Mouse (Mus musculus) forebrain, embryonic 10.5 days (tissue): ENCODE results near the gene Eif5b. TPM values are rescaled to one million over a fixed set of nuclear protein-coding genes. Genes with fewer than 3 reads are reported as not detected.

Experiments used
- DNase-seq: peaks from one replicate; pipeline ENCODE4 v3.0.0-alpha.2; 2017; ENCODE audit warnings: low spot score; ENCODE audit errors: extremely low spot score
- H3K27ac ChIP-seq: fragments of 300-500 bp; sonication (generic); 2 replicates; pipeline ENCODE4 v1.5.1; 2016; ENCODE audit warnings: mild to moderate bottlenecking
- H3K27me3 ChIP-seq: fragments of 300-500 bp; sonication (generic); 2 replicates; pipeline ENCODE4 v1.6.1; 2016; ENCODE audit warnings: mild to moderate bottlenecking; ENCODE audit not compliant: poor library complexity, severe bottlenecking
- H3K36me3 ChIP-seq: fragments of 300-500 bp; sonication (generic); replicated peaks from 2 replicates; pipeline ENCODE4 v1.6.1; 2016; ENCODE audit warnings: mild to moderate bottlenecking, moderate library complexity
- H3K4me1 ChIP-seq: fragments of 300-500 bp; sonication (generic); 2 replicates; pipeline ENCODE4 v1.6.1; 2016
- H3K4me3 ChIP-seq: fragments of 300-500 bp; sonication (generic); 2 replicates; pipeline ENCODE4 v1.5.1; 2016; ENCODE audit warnings: mild to moderate bottlenecking, moderate library complexity
- H3K9me3 ChIP-seq: fragments of 300-500 bp; sonication (generic); 2 replicates; pipeline ENCODE4 v1.6.1; 2016; ENCODE audit warnings: mild to moderate bottlenecking, moderate library complexity
- WGBS: fragments of 180-500 bp; shearing (Covaris S2); methylation state at CpG from one replicate; pipeline ENCODE4 v1.1.7; 2016; 5-methylcytosine and 5-hydroxymethylcytosine counted together
- polyA plus RNA-seq: library from polyadenylated mRNA; unstranded; fragments of >200 nt; fragmentation: Nextera tagmentation; extraction: Ambion mirVana; gene quantifications from 2 replicates; pipeline ENCODE4 v1.2.1, GENCODE M21; 2016

Gene Eif5b
- polyA plus RNA-seq, 1 experiment from 2014 or later = 28.5 TPM

DNA sequence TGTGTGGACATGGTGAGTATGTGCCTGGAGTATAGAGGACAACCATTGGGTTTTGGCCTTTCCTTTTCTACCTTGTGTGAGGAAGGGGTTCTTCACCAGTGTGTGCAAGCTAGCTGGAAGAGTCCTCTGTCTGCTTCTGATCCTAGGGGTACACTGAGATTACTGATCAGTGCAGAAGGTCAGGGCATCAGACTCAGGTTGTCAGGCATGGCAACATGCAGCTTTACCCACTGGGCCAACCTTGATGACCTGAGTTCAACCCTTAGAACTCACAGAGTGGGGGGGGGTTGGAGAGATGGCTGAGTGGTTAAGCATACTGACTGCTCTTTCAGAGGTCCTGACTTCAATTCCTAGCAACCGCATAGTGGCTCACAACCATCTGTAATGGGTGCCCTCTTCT is 13.5 kb upstream of the Eif5b start:
- no peak overlapping the region for H3K27ac ChIP-seq
- WGBS = 96% methylated on average over 1 of the region's 1 CpGs
- no peak overlapping the region for H3K4me3 ChIP-seq
- no peaks in the 10 kb centered on the region for H3K9me3 ChIP-seq
- DNase-seq = no peak
- 0 out of 2 replicates have a peak, but pooled peaks cover 3% of the 10 kb centered on the region for H3K4me1 ChIP-seq
- no peaks in the 10 kb centered on the region for H3K27me3 ChIP-seq
- peaks cover 52% of the 10 kb centered on the region for H3K36me3 ChIP-seq

- H3K9me3 ChIP-seq = no peaks in the 10 kb centered on the region
- peak; percentile 22 for DNase-seq
- H3K27ac ChIP-seq = no peak overlapping the region
- no peaks in the 10 kb centered on the region for H3K27me3 ChIP-seq
- H3K36me3 ChIP-seq = peaks cover 67% of the 10 kb centered on the region
- H3K4me3 ChIP-seq = no peak overlapping the region
- H3K4me1 ChIP-seq = 0 out of 2 replicates have a peak, but pooled peaks cover 3% of the 10 kb centered on the region
- 84% methylated on average over 9 of the region's 9 CpGs for WGBS
Observed at GRCm38 (mm10) chr1:37985764-37986323, 12.0 kb upstream of the Eif5b start.

- H3K36me3 ChIP-seq = peaks cover 87% of the 10 kb centered on the region
- no peak for DNase-seq
- no peak overlapping the region for H3K4me3 ChIP-seq
- H3K9me3 ChIP-seq = no peaks in the 10 kb centered on the region
- H3K4me1 ChIP-seq = 0 out of 2 replicates have a peak, but pooled peaks cover 3% of the 10 kb centered on the region
- 92% methylated on average over 5 of the region's 5 CpGs for WGBS
- H3K27ac ChIP-seq = no peak overlapping the region
- no peaks in the 10 kb centered on the region for H3K27me3 ChIP-seq
Observed at GRCm38 (mm10) chr1:37987856-37988255, 10.0 kb upstream of the Eif5b start.

- peaks cover 18% of the 10 kb centered on the region for H3K4me1 ChIP-seq
- no peaks in the 10 kb centered on the region for H3K9me3 ChIP-seq
- no peaks in the 10 kb centered on the region for H3K27me3 ChIP-seq
- WGBS = 51% methylated on average over 3 of the region's 3 CpGs
- peaks cover 47% of the 10 kb centered on the region for H3K36me3 ChIP-seq
- no peak for DNase-seq
- H3K27ac ChIP-seq = peak overlapping the region; percentile 96
- H3K4me3 ChIP-seq = peak overlapping the region; percentile 96
Observed at GRCm38 (mm10) chr1:37996226-37996625, 1.6 kb upstream of the Eif5b start.

GRCm38 (mm10) chr1:37996877-37997484 is 829 bp upstream of the Eif5b start:
- H3K9me3 ChIP-seq = no peaks in the 10 kb centered on the region
- no peaks in the 10 kb centered on the region for H3K27me3 ChIP-seq
- under 1% methylated on average over 42 of the region's 42 CpGs for WGBS
- H3K36me3 ChIP-seq = peaks cover 41% of the 10 kb centered on the region
- peak overlapping the region; percentile 96 for H3K27ac ChIP-seq
- H3K4me3 ChIP-seq = peak overlapping the region; percentile 96
- DNase-seq = peak; percentile 97
- peaks cover 18% of the 10 kb centered on the region for H3K4me1 ChIP-seq

DNA sequence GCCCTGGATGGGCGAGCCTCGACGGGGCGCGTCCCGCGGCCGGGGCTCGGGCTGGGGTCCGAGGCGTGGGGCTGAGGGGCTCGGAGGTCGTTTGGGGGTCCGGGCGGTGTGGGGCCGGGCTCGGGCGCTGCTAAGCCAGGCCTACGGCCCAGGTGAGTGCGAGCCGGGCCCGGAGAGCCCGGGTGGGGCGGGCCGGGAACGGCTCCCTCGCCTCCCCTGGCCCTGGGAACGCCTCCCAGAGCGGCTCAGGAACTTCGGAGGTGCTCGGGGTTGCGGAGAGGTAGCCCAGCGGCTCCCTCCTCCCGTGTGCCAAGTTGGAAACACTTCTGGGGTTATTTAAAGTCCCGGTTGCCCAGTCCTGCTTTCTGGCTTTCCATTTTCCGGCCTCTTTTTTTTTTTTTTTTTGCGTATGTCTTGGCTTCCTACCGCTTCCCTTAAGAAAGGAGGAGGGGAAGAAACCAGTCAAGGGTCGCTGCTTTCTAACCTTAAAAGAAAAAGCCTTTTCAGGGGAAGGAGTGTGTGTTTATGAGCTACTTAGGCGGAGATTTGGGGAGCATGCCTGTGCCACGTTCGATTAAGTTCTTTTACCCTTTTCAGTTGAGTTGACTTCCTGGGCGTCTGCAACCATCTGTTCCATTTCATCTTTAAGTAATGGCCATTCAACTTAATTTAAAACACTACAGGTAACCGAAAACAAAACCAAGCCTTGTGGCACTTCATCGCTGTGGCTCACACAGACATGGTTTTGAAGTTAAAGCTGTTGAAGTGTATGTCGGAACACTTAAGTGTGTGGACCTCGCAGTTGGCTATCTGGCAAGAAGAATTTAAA is 775 bp downstream of the Eif5b start:
- H3K36me3 ChIP-seq = peaks cover 26% of the 10 kb centered on the region
- no peaks in the 10 kb centered on the region for H3K9me3 ChIP-seq
- H3K27me3 ChIP-seq = no peaks in the 10 kb centered on the region
- DNase-seq = no peak
- H3K4me3 ChIP-seq = peak overlapping the region; percentile 96
- H3K27ac ChIP-seq = peak overlapping the region; percentile 96
- H3K4me1 ChIP-seq = peaks cover 18% of the 10 kb centered on the region
- WGBS = 6% methylated on average over 47 of the region's 47 CpGs

GRCm38 (mm10) chr1:37999552-37999951 is 1.7 kb downstream of the Eif5b start:
- no peak for DNase-seq
- Histone ChIP-seq H3K9me3 (no peaks in the 10 kb centered on the region), H3K27ac (no peak overlapping the region), H3K27me3 (no peaks in the 10 kb centered on the region), H3K36me3 (peaks cover 16% of the 10 kb centered on the region), H3K4me1 (peaks cover 18% of the 10 kb centered on the region), H3K4me3 (peak overlapping the region; percentile 96)
- WGBS = 86% methylated on average over 3 of the region's 3 CpGs

DNA sequence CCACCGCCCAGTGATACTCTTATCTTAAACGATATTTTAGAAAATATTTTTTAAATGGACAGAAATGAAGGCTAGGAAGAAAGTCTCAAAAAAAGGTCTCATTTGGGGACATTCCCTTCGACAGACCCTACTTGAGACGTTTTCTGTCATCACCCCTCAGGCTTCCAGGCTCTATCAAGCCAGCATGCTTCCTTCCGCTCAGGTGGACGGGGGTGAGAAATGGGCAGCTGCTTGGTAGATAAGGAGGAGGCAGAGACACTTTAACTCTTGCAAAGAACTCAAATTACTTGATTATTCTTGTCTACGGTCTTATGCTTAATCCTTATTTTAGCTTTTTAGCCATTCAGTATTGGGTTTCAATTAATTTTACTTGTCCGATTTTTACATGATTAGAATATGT is 3.0 kb downstream of the Eif5b start:
- H3K27me3 ChIP-seq = no peaks in the 10 kb centered on the region
- WGBS = 94% methylated on average over 8 of the region's 8 CpGs
- H3K4me1 ChIP-seq = peaks cover 18% of the 10 kb centered on the region
- no peak for DNase-seq
- H3K4me3 ChIP-seq = no peak overlapping the region
- no peaks in the 10 kb centered on the region for H3K9me3 ChIP-seq
- H3K27ac ChIP-seq = no peak overlapping the region
- peaks cover 6% of the 10 kb centered on the region; the same call in 1 of the 2 replicates for H3K36me3 ChIP-seq

DNA sequence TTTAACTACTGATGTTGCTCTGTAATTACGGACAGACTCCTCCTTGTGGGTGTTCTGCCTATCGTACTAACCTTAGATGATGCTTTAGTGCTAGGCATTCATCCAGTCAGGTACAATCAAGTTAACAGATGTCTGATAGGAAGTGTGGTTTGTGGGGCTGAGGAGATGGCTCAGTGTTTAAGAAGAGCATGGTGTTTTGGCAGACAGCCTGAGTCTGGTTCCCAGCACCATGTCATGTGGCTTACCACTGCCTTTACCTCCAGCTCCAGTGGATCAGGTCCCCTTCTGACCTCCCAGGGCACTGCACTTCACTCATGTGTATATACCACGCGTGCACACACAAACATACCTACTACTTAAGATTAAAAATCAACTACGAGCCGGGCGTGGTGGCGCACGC is 4.1 kb downstream of the Eif5b start:
- H3K27me3 ChIP-seq = no peaks in the 10 kb centered on the region
- no peaks in the 10 kb centered on the region for H3K9me3 ChIP-seq
- 95% methylated on average over 9 of the region's 9 CpGs for WGBS
- H3K36me3 ChIP-seq = peaks cover 6% of the 10 kb centered on the region; the same call in 1 of the 2 replicates
- DNase-seq = no peak
- peaks cover 12% of the 10 kb centered on the region for H3K4me1 ChIP-seq
- H3K4me3 ChIP-seq = no peak overlapping the region
- no peak overlapping the region for H3K27ac ChIP-seq

- Histone ChIP-seq H3K27me3 (no peaks in the 10 kb centered on the region), H3K4me3 (no peak overlapping the region), H3K27ac (no peak overlapping the region), H3K36me3 (peaks cover 6% of the 10 kb centered on the region; the same call in 1 of the 2 replicates), H3K4me1 (peaks cover 12% of the 10 kb centered on the region), H3K9me3 (no peaks in the 10 kb centered on the region)
- no peak for DNase-seq
- 88% methylated on average over 3 of the region's 3 CpGs for WGBS
Observed at GRCm38 (mm10) chr1:38003046-38003445, 5.2 kb downstream of the Eif5b start.

DNA sequence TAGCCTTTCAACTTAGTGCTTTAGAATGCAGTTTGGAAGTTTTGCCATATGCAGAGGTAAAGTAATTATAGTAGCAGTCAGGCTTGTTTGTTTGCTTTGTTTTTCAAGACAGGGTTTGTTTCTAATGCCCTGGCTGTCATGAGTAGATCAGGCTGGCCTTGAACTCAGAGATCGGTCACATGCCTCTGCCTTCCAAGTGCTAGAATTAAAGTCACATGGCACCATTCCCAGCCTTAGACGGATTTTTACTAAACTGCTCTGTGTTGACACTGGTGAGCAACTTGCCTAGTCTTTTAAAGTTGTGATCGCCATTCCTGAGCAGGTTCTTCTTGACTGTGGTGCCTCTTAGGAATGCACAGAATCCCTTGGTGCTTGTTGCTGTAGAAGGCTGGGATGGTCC is 8.9 kb downstream of the Eif5b start:
- no peak for DNase-seq
- Histone ChIP-seq H3K9me3 (no peaks in the 10 kb centered on the region), H3K4me3 (no peak overlapping the region), H3K4me1 (no peaks in the 10 kb centered on the region), H3K27ac (no peak overlapping the region), H3K36me3 (0 out of 2 replicates have a peak, but pooled peaks cover 3% of the 10 kb centered on the region), H3K27me3 (no peaks in the 10 kb centered on the region)
- 81% methylated on average over 3 of the region's 3 CpGs for WGBS

- Histone ChIP-seq H3K27ac (no peak overlapping the region), H3K36me3 (no peaks in the 10 kb centered on the region), H3K27me3 (no peaks in the 10 kb centered on the region), H3K4me1 (no peaks in the 10 kb centered on the region), H3K9me3 (no peaks in the 10 kb centered on the region), H3K4me3 (no peak overlapping the region)
- DNase-seq = no peak
- 80% methylated on average over 6 of the region's 6 CpGs for WGBS
Observed at GRCm38 (mm10) chr1:38011647-38012046, 13.8 kb downstream of the Eif5b start.

- no peaks in the 10 kb centered on the region for H3K4me1 ChIP-seq
- H3K27ac ChIP-seq = no peak overlapping the region
- H3K36me3 ChIP-seq = no peaks in the 10 kb centered on the region
- 91% methylated on average over 3 of the region's 3 CpGs for WGBS
- H3K27me3 ChIP-seq = no peaks in the 10 kb centered on the region
- no peak overlapping the region for H3K4me3 ChIP-seq
- no peak for DNase-seq
- no peaks in the 10 kb centered on the region for H3K9me3 ChIP-seq
Observed at GRCm38 (mm10) chr1:38012104-38012503, 14.3 kb downstream of the Eif5b start.
